15 mouse cellular contexts compared by ENCODE assay signal in genomic region chr14:39043793-39044192, GRCm38 (mm10).
DNase-seq lines count a peak whose midpoint lies in the region; ATAC-seq and TF ChIP-seq lines count a peak whose summit lies in the region.
"Had no signal": no experiment of that assay in that cellular context is flagged by ENCODE, and none has a peak within 500 bp of the region (broad histone marks: within the 10 kb centered on the region; RNA-seq: fewer than 3 reads in every experiment).

No protein-coding gene starts in this region.

- TF ChIP-seq CTCF in hindbrain, postnatal 0 days (IDR thresholded peaks at IDR 0.05; ENCODE audit: low read depth): no peak
- no peak for TF ChIP-seq CTCF in cerebellum, adult 2 months (IDR thresholded peaks at IDR 0.05; ENCODE audit: borderline replicate concordance, insufficient read depth, low read depth, low read length)
- no peak for TF ChIP-seq CTCF in cortical plate, adult 2 months (IDR thresholded peaks at IDR 0.05; ENCODE audit: extremely low read depth, insufficient read depth, low read length)

- no peak overlapping the region; the same call in 1 of the 2 replicates for H3K27ac ChIP-seq in hindbrain, postnatal 0 days
- H3K27ac ChIP-seq in hindbrain, embryonic 13.5 days: no peak overlapping the region
- no peak overlapping the region for H3K27ac ChIP-seq in cerebellum, adult 2 months (ENCODE audit: insufficient read depth, low read length)
- H3K27ac ChIP-seq in cortical plate, adult 2 months (ENCODE audit: insufficient read depth, low read length): peak overlapping the region; percentile 78
- no peak overlapping the region for H3K27ac ChIP-seq in heart, embryonic 12.5 days (ENCODE audit: poor library complexity, severe bottlenecking)
- H3K27ac ChIP-seq: neural tube, embryonic 13.5 days had no signal

- peak; percentile 40 for DNase-seq in hindbrain, postnatal 0 days (ENCODE audit: low spot score)
- DNase-seq in cerebellum, adult 2 months: peak; percentile 25 to 50
- DNase-seq in layer of hippocampus, postnatal 36 days: peak; percentile 64 to 67
- DNase-seq in heart, adult 11 months: no peak
- no peak for DNase-seq in lung, postnatal 36 days
- DNase-seq: heart, adult 18-20 months; kidney, adult 11 months; lung, adult 18-20 months had no signal

- no peak for TF ChIP-seq POLR2A in cerebellum, adult 2 months (IDR thresholded peaks at IDR 0.05; ENCODE audit: borderline replicate concordance, insufficient read depth, low read length)
- no peak for TF ChIP-seq POLR2A in cortical plate, adult 2 months (IDR thresholded peaks at IDR 0.05; ENCODE audit: extremely low read depth, insufficient read depth, low read length)

- H3K9ac ChIP-seq in hindbrain, postnatal 0 days (replicated peaks; ENCODE audit: low read length): no peak overlapping the region
- H3K9ac ChIP-seq in hindbrain, embryonic 13.5 days: no peak overlapping the region
- no peak overlapping the region for H3K9ac ChIP-seq in heart, embryonic 12.5 days
- H3K9ac ChIP-seq: neural tube, embryonic 13.5 days had no signal

- WGBS in hindbrain, postnatal 0 days: 42% methylated on average over 3 of the region's 3 CpGs
- WGBS in hindbrain, embryonic 13.5 days: 71% methylated on average over 3 of the region's 3 CpGs
- WGBS in cerebellum, adult 2 months: 9% methylated on average over 3 of the region's 3 CpGs
- 66% methylated on average over 3 of the region's 3 CpGs for WGBS in heart, embryonic 12.5 days

- no peak overlapping the region for H3K4me3 ChIP-seq in hindbrain, postnatal 0 days (ENCODE audit: low read length)
- H3K4me3 ChIP-seq in hindbrain, embryonic 13.5 days: no peak overlapping the region
- no peak overlapping the region for H3K4me3 ChIP-seq in cerebellum, adult 2 months (replicated peaks; ENCODE audit: insufficient read depth, low read depth, low read length)
- no peak overlapping the region for H3K4me3 ChIP-seq in cortical plate, adult 2 months (ENCODE audit: insufficient read depth, low read length)
- no peak overlapping the region for H3K4me3 ChIP-seq in heart, embryonic 12.5 days
- H3K4me3 ChIP-seq: megakaryocyte, embryonic 14.5 days; neural tube, embryonic 13.5 days had no signal

- no peak overlapping the region for H3K4me2 ChIP-seq in hindbrain, postnatal 0 days (ENCODE audit: low read depth, low read length)
- no peak overlapping the region for H3K4me2 ChIP-seq in hindbrain, embryonic 13.5 days
- no peak overlapping the region for H3K4me2 ChIP-seq in heart, embryonic 12.5 days
- H3K4me2 ChIP-seq: neural tube, embryonic 13.5 days had no signal

- no peaks in the 10 kb centered on the region; the same call in 1 of the 2 replicates for H3K4me1 ChIP-seq in hindbrain, postnatal 0 days (ENCODE audit: insufficient read depth, low read length)
- H3K4me1 ChIP-seq in hindbrain, embryonic 13.5 days (replicated peaks): peaks cover 4% of the 10 kb centered on the region; the same call in 1 of the 2 replicates
- peaks cover 5% of the 10 kb centered on the region for H3K4me1 ChIP-seq in cerebellum, adult 2 months (ENCODE audit: control insufficient read depth, insufficient read depth, low read length)
- H3K4me1 ChIP-seq in cortical plate, adult 2 months (ENCODE audit: control insufficient read depth, insufficient read depth, low read length): peaks cover 2% of the 10 kb centered on the region
- no peaks in the 10 kb centered on the region for H3K4me1 ChIP-seq in heart, embryonic 12.5 days (replicated peaks)
- H3K4me1 ChIP-seq: megakaryocyte, embryonic 14.5 days; neural tube, embryonic 13.5 days had no signal

- H3K36me3 ChIP-seq in hindbrain, postnatal 0 days (ENCODE audit: insufficient read depth, low read length): no peaks in the 10 kb centered on the region
- H3K36me3 ChIP-seq in hindbrain, embryonic 13.5 days: no peaks in the 10 kb centered on the region
- no peaks in the 10 kb centered on the region for H3K36me3 ChIP-seq in heart, embryonic 12.5 days
- H3K36me3 ChIP-seq: neural tube, embryonic 13.5 days had no signal

- H3K9me3 ChIP-seq in hindbrain, postnatal 0 days (ENCODE audit: low read length): no peaks in the 10 kb centered on the region
- H3K9me3 ChIP-seq in hindbrain, embryonic 13.5 days: no peaks in the 10 kb centered on the region
- no peaks in the 10 kb centered on the region for H3K9me3 ChIP-seq in heart, embryonic 12.5 days (replicated peaks)
- H3K9me3 ChIP-seq: megakaryocyte, embryonic 14.5 days; neural tube, embryonic 13.5 days had no signal

- peak; percentile 63 for ATAC-seq in hindbrain, postnatal 0 days
- no peak for ATAC-seq in hindbrain, embryonic 13.5 days (ENCODE audit: low FRiP score)
- no peak for ATAC-seq in heart, embryonic 12.5 days (ENCODE audit: insufficient number of reproducible peaks, low FRiP score)
- ATAC-seq: Patski had no signal

- H3K27me3 ChIP-seq in hindbrain, postnatal 0 days (ENCODE audit: insufficient read depth, low read length): no peaks in the 10 kb centered on the region
- no peaks in the 10 kb centered on the region for H3K27me3 ChIP-seq in hindbrain, embryonic 13.5 days
- no peaks in the 10 kb centered on the region; the same call in 1 of the 2 replicates for H3K27me3 ChIP-seq in cerebellum, adult 2 months (ENCODE audit: control insufficient read depth, insufficient read depth, low read length)
- H3K27me3 ChIP-seq in heart, embryonic 12.5 days (replicated peaks): no peaks in the 10 kb centered on the region
- H3K27me3 ChIP-seq: CH12.LX; megakaryocyte, embryonic 14.5 days; neural tube, embryonic 13.5 days; Patski had no signal

Comparison
In these comparisons a context has a peak if more than half of its experiments do, and no peak if none do; other contexts are left out.
1. DNase-seq: peak in hindbrain, postnatal 0 days (single experiment), cerebellum, adult 2 months (2 of 2) and layer of hippocampus, postnatal 36 days (2 of 2); none in heart, adult 11 months (single experiment) and lung, postnatal 36 days (single experiment).